Mouse (Mus musculus) yolk sac, embryonic 10.5 days (tissue): ENCODE data around the gene Fam173a.
"Not testable (repeated sequence)": the region's sequence is repeated elsewhere in the genome, so short reads cannot be mapped to it uniquely, and the experiment has no call there.

ENCODE experiments used
- DNase-seq: peaks from one replicate; pipeline ENCODE4 v3.0.0-alpha.2; 2017; ENCODE audit warnings: low spot score

The Fam173a gene

DNA sequence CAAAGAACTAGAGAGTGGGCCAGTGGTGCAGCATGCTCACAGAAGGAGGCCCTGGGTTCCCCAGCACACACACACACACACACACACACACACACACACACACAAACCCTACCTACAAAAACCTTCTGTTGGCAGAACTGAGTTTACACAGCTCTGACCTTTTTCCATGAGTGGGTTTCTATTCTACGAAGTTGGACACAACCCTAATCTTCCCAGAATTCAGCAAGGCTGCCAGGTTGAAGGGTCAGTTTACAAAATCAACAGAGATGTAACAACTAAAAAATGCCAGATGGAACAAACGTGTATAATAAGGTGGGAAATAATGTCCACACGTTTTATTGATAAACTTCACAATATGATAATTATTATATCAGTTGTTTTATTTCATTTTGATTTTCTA, 35.0 kb downstream of the Fam173a start:
- no peak for DNase-seq

DNA sequence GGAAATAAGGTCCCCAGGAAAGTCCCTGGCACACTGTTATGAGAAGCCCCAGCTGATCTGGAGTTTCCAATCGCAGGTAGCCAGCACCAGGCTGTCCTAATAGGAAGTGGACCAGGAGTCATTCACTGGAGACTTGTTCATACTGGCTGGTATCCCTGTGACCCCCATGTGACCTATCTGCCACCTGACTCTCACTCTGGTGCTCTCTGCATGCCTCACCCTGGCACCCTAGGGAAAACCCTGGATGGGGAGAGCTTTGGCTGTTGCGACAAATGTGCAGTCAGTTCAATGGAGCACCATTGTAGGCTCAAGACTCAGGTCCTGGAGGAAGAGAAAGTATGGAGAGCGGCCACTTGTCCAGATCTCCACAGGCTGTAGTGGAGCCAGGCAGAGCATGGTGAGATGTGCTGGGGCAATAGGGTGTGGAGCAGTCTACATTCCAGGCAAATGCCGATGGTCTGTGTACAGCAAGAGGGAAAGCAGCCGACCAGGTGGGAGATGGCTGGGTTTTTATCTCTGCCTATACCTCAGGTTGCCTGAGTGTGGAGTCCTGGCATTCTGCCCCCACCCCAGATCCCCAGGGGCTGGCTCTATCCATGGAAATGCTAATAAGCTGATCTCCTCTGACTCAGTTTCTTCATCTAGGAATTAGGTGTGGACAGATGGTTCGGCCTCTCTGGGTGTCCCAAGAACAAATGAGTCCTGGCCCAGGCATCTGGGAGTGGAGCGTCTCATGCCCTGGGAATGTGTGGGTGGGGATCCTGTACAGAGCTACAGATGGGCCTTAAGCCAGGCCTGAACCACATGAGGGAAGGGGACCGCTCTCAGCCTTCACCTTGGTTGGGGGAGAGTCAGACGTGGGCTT, 36.1 kb downstream of the Fam173a start:
- DNase-seq, result no peak

DNA sequence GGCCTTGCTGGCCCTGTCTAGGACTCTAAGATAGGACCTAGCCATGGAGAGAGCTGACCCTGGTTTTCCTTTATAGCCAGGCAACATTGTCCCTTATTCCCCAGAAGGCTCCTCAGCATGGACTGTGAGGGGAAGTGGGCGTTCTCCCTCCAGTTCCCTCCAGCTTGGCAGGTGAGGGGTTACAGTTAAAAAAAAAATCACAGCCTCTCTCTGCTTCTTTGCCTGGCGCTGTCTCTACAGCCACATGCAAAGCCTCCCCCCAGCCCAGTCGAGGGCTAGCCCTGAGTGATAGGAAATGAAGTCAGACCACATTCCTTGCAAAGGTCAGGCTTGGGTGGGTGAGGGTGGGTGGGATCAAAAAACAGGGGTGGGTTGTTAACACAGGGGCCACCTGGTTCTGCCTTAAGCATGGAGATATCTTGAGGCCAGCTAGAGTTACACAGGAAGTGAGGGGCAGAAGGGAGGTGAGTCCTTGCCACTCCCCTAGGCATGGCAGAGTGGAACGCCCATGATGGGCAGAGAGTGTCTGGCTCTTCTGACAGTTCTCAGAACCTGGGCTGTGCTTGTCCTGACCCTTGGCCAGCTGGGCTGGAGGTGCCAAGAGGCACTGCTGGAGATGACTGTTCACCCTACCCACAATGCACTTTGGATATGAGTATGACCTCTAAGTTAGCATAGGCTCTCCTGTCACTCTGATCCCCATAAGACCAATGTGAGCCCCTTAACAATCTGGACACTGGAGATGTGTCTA, 36.9 kb downstream of the Fam173a start:
- no peak for DNase-seq

DNA sequence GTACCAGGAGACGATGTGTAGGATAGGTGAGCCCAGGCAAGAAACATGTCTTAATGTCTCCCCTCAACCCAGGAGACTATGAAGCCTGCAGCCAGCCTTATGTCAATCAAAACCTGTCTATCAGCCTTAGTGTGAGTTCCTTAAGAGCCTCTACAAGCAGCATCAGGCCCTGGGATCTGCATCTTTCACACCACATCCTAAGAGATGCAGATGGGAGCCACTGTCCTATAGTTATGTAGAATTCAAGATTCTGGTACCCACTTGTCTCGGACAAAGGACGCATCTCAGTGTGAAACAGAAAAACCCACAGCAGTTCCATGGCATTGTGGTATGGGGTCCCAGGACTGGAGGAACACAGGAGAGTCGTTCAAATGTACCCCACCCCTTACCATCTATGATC, 37.6 kb downstream of the Fam173a start:
- no peak for DNase-seq

DNA sequence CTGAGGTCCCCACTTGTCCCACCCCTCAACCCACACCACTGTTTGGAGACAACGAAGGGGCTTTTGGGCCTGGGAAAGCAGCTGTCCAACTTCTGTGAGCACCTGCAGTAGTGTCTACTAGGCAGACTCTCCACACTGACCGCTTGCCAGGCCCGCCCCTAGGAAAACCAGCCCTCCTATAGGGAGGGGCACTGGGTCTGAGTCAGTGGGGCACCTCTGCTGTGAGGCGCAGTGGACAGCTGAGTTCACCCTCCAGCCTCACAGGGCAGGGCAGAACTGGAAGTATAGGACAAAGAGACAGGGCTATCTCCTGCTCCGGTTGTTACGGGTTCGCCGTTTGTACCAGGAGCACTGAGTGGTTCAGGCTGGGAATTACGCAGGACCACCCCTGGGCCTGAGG, 38.5 kb downstream of the Fam173a start, which contains the start of gene Msln:
Gene Msln (minus strand): TSS at position 138 of the 400 bp plus-strand sequence.
- no peak for DNase-seq

DNA sequence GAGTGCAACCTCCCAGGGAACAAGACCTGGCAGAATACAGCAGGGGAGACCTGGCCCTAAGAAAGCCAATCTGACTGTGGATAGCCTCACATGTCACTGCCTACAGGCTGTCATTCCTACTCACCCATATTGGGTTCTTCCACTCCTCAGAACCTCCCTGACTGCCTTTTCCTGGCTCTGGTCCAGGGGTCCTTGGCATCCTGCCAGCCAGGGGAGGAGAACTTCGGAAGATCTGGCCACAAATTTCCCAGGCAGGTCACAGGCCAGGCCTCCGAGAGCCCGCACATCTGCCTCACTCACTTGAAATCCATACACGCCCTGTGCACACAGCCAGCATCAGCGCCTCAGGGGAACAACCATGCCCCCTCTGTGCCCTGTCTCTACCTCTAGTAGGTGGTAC, 41.3 kb downstream of the Fam173a start:
- no peak for DNase-seq

DNA sequence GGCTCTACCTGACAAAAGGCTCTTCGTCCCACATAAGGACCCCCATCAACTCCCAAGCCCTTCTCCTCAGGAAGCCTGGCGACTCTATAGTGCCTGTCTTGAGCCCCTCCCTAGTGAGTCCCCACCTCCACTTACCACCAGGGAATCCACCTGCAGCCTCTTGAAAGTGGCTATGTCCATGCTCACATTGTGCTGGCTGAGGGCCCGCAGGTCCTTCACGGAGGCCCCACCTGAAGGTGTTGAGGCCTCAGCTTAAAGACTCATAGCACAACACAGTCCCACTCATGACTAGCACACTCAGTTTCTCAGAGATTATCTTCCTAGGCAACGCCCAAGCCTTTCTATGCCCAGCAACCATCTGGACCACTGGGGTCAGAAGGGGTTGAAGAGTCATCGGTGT, 43.4 kb downstream of the Fam173a start:
- DNase-seq, result no peak

DNA sequence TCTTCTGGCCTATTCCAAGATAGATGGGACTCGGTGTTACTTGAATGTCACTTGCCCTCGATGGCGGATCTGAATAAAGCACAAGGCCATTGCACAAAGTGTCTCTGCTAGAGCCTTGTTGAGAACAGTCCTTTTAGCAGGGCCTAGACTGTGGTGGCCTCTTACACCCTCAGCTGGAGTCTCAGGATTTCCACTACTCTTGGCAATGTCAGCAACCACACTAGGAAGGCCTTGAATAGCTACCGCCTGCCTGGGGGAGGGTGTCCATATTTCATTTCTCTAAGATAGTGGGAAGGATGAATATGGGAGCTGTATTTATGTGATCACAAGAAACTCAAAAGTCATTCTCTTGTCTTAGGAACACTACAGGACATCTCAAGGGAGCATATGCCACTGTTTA, 44.5 kb downstream of the Fam173a start:
- no peak for DNase-seq

DNA sequence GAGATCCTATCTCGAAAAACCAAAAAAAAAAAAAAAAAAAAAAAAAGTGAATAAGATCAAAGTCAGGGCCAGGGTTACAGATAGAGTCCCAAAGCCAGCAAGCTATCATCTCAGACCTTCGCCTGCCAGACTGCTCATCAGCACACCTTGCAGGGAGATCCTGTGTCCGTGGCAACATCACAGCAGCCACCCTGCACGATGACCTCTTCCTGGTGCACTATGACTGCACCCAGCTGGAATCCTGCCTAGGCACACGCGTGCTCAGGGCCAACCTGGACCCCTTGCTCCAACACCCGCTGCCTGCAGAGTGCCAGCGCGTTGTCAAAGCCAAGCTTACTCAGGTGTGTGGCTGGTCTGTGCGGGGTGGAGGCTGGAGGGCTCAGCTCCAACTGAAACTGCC, 48.4 kb downstream of the Fam173a start:
- DNase-seq, result no peak

DNA sequence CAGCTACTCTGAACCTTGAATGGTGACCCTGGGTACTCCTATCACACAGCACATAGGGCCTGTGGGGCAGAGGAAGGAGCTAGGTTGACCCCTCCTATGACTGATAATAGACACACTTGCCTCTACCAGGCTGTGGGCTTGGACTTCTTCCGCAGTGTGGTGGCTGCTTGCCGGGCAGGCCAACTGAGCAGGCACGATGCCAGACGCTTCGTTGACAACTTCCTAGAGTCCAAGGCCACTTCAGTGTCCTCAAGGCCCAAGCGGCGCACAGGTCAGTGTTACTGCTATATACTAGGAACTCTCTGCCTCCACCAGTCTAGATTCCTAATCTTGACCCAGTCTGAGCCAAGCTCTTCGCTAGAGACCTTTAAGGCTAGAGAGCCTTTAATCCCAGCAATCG, 48.9 kb downstream of the Fam173a start:
- no peak for DNase-seq

DNA sequence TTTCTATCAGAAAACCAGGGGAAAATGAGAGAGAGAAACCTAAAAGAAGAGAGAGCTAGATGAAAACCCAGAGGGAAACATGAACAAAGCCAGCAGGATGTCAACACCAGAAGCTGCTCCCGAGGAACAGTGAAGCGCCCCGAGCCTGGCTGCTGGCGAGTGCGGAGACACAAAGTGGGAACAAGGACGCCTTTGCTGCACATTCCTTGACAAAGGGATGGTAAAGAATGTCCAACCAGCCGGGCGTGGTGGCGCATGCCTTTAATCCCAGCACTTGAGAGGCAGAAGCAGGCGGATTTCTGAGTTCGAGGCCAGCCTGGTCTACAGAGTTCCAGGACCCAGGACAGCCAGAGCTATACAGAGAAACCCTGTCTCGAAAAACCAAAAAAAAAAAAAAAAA, 51.2 kb downstream of the Fam173a start:
- not testable (repeated sequence) for DNase-seq
